Mouse (Mus musculus) lung, postnatal 36 days (tissue): ENCODE measurements around the gene Rbfox1.

Source experiments
- DNase-seq: peaks from one replicate; pipeline ENCODE4 v3.0.0; 2022; ENCODE audit warnings: mixed read lengths

The Rbfox1 gene

DNA sequence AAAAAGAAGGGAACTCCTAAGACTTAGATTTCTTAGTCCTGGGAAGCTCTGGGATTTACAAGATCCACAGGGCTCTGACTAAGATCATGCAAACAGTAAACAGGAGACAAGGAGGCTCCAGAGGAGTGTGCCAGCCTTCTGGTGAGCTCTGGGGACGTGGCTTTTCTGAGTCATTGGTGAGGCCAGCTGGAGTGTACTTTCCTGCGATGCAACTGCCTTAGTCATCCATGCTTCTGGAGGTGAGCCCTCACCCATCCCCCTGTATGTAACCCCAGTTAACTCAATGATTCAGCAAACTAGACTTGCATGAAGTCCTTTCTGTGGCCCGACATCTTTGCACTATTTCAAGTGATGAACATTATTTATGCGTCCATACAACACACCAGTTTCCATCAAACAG is 1078.4 kb downstream of the Rbfox1 start:
- no peak for DNase-seq

DNA sequence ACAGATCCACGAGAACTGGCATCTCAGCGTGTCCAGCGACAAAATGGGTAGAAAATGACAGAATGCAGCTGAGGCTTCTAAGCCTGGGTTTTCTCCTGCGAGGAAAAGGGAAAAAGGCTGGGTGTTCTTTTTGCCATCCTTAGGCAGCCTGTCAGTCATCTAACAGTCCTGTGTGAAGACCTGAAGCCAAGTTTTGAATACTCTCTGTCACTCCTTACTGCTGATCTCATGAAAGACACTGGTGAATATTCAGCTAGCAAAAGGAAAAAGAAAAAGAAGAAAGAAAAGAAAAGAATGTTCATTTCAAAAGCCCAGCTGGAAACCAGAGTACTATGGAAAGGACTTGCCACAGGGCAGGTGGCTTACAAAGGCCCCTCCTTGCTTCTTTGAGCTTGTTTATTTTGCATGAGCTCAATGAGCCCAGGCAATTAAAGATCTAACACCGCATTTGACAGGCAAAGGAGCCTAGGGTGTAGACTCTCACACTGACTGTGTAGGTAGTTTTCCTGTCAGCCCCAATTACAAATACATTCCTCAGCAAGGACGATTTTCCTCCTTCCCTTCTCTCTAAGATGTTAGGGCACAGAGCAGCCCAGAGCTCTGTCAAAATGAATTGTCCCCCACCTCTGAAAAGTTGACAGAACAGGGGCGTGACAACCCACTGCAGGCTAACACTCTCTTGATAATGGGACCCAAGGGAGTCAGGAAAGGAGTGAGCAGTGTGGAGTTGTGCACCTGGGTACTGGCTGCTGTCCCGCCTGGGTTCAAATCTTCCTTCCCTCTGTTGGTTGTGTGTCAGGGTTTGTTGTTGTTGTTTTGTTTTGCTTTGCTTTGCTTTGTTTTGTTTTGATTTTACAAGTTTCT is 1079.8 kb downstream of the Rbfox1 start:
- no peak for DNase-seq

DNA sequence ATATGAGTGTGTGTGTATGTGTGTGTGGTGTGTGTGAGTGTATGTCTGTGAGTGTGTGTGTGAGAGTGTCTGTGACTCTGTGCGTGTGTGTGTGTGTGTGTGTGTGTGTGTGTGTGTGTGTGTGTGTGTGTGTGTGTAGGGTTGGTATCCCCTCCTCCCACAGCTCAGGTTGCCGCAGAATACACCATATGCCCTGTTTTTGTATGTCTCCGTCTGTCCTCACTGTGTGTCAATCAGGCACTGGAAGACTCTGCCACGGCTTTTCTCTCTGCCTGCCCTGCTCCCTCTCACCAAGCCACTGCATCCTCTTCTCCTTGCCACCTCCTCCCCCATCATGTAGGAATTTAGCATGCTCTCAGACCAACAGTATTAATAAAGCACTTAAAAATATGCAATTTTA is 1084.8 kb downstream of the Rbfox1 start:
- no peak for DNase-seq

DNA sequence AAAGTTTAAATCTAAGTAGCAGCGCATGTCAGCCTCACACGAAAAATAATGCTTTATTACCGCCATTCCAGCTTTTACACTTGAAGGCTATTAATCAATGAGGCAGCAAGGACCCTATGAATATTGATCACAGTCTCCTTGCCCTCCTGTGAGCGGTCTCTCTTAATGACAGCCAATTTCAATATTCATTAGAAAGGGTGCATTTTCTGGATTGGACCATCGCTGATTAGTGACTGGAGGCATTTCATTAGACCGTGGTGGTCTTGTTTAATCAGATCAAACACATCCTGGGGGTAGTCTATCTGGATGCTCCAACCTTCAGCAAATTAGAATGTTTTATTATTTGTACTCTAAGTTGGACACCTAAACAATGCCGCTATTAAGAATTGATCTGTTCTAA is 1091.2 kb downstream of the Rbfox1 start:
- no peak for DNase-seq

DNA sequence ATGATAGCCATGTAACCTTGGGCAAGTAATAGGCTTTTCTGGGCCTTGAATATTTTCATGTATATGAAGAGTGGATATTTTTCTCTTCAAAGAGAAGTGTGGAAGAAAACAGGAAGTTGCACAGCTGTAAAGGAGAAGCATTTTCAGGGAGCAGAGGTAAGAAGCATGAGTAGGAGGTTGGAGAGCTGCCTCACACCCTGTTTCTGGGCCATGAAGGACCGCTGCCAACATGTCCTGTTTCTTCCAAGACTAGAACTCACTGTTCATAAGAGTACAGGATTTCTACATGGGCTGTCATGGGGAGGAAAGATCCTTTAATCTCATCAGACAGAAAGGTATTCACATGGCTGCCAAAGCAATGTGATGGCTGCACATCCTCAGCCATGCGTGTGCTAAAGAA is 1098.8 kb downstream of the Rbfox1 start:
- DNase-seq: no peak

- peak; percentile 46 for DNase-seq
These were observed 1100.9 kb downstream of the Rbfox1 start for GRCm38 (mm10) chr16:6986031-6986430.

DNA sequence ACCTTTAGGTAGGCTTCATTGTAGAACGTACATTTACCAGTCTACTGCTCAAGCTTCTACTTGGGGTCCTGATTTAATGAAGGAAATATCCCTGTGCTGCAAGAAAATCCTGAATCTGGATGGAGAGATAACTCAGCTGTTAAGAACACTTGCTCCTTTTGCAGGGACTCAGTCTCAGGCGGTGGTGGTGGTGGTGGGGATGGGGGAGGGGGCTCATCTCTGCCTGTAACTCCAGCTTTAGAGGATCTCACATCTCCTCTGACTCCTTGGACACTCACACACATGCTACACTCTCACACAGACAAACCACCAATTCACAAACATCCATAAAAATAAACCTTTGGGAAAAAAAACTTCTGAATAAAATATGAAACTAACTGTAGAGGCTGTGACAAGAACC is 1101.3 kb downstream of the Rbfox1 start:
- no peak for DNase-seq

- DNase-seq: peak; percentile 70
These were observed 1107.1 kb downstream of the Rbfox1 start for GRCm38 (mm10) chr16:6992251-6992650.

- DNase-seq: no peak
These were observed 1108.0 kb downstream of the Rbfox1 start for GRCm38 (mm10) chr16:6993180-6993579.

GRCm38 (mm10) chr16:6997109-6997508 is 1112.0 kb downstream of the Rbfox1 start:
- no peak for DNase-seq

DNA sequence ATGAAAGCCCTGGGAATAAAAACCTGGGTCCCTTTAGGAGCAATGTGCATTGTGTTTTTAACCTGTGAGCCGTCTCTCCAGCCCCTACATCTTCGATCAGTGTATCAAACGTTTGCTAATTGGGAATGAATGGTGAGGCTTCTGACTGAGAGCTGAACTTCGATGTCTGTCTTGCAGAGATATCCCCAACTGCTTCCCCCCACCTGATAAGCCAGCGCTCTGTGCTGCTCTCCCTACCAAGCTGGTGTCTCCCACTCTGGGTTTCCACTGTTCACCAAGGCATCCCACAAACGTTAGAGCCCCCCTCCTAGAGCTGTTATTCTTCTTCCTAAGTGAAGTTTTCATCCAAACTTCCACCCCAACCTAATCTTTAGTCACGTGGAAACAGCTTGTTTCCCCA is 1112.7 kb downstream of the Rbfox1 start:
- no peak for DNase-seq

GRCm38 (mm10) chr16:7004565-7004964 is 1119.4 kb downstream of the Rbfox1 start:
- no peak for DNase-seq

DNA sequence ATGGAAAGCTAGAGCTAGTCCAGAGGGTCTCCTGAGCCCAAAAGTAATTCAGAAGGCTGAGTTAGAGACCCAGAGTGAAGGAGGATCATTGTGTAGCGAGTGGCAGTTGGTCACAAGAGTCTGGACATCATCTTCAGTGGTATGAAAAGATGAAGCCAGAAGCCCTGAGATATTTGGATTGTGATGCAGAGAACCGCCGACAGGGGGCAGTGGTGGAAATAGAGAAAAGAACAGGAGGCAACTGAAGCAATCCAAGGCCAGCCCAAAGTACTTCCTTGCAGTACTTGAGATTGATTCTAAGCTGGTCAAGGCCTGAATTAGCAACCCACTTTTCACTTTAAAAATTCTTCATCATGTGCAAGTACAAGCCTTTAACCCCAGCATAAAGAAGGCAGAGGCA is 1120.3 kb downstream of the Rbfox1 start:
- peak; percentile 60 for DNase-seq

DNA sequence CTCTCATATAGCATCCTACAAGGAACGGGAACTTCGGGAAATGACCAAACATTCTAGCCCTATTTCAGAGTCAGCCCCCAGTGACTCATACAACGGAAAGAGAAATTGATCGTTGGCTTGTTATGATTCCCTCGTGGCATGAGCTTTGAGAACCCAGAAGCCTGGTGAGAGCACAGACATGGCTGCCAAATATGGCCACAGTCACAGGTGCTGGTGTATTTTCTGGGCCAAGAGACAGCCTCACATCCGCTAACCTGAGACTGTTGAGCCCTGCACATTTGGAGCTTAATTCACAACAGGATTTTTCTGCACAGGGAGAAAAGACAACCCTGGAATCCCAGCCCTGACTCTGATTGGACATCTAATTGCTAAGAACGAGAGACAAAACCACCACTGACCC is 1132.2 kb downstream of the Rbfox1 start:
- DNase-seq: no peak

- DNase-seq: no peak
These were observed 1149.1 kb downstream of the Rbfox1 start for GRCm38 (mm10) chr16:7034231-7034630.

DNA sequence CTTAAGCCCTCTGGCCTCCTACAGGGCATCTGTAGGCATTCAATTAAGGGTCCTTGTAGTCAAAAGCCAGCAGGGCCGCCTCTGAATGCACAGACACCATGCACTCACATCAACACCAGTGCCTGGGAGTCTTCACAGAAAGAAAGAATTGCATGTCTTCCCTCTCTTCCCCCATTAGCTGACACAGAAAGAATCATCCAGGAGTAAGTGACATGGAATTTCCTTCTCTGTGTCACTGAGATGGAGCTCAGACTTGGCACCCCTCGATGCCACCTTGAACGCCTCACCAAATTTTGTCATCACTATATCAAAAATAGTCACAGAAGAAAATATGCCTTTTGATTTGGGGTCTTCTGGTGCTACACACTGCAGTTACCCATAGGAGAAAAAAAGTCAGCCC is 1151.4 kb downstream of the Rbfox1 start:
- no peak for DNase-seq

GRCm38 (mm10) chr16:7036988-7037387 is 1151.8 kb downstream of the Rbfox1 start:
- no peak for DNase-seq

DNA sequence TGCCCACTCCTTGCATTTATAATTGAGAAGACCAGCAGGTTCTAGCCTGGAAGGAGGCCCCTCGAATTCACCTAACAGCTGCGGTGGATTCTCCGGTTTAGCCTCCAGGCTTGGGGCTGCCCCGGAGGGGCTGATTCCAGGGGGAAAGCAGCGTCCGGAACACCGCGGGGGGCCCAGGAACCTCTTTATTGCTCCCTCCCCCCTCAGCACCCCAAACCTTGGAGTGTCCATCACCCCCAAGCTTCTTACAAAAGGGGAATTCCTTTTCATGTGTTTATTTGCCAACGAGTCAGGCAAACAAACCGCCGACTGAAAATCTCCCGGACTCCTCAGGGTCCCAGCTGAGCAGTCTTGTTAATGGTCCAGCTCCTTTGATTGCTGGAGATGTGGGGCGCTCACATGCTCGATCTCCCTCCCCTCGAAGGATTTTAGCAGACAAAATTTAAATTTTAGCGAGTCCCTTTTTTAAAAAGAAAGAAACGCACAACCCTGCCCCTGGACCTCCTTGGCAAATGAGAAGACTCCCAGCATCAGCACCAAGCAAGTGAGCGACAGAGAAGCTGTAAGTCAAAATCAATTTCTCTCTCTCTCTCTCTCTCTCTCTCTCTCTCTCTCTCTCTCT is 1153.6 kb downstream of the Rbfox1 start:
- DNase-seq: no peak

GRCm38 (mm10) chr16:7039404-7040367 is 1154.5 kb downstream of the Rbfox1 start:
- no peak for DNase-seq

DNA sequence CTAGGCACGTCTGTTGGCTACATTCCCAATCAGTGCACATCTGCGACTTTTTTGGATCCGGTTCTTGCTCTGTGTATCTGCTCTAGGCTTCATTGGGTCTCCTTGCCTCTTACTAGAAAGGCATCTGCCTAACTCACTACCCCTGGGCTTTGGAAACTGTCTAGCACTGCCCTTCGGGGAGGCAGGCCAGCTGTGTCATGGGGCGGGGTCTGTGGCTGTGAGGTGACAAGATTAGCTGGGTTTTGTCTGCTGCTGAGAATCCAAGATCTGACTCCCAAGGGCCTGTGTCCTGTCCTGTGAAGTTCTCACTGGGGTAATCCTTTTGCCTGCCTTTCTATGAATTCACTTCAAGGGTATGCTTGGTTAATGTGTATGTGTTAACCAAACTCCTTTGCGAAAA is 1155.5 kb downstream of the Rbfox1 start:
- no peak for DNase-seq

DNA sequence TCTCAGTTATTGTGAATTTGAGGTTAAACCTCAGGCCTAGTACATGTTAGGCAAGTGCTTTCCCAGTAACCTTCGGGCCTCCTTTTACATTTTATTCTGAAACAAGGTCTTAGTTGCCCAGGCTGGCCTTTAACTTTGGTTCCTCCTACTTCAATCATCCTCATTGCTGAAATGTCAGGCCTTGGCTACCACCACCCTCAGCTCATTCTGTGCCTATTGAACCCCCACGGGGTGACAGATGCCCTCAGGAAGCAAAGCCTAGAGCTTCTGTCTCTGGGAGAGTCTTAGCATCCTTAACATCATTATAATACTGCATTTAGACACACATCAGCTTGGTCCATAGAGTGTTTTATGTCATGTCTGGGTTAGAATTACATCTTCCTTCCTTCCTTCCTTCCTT is 1162.3 kb downstream of the Rbfox1 start:
- DNase-seq: no peak

GRCm38 (mm10) chr16:7049162-7049971 is 1164.2 kb downstream of the Rbfox1 start:
- peak; percentile 56 for DNase-seq
